Mouse (Mus musculus): ENCODE results near the gene Frmd4b. TPM values are rescaled to one million over a fixed set of nuclear protein-coding genes. Genes with fewer than 3 reads are reported as not detected.
A peak's percentile ranks its signal among the peaks of the same experiment; 100 is the strongest.

The Frmd4b gene
- polyA plus RNA-seq, 1 experiment: 8.3 TPM

- WGBS: 78% methylated on average over 15 of the region's 15 CpGs
These were observed 88.2 kb downstream of the Frmd4b start for GRCm38 (mm10) chr6:97528961-97529680.

GRCm38 (mm10) chr6:97526092-97526491 lies 91.2 kb downstream of the Frmd4b start:
- DNase-seq (ENCODE audit: low read depth, low spot score): no peak
- 17% methylated on average over 8 of the region's 8 CpGs for WGBS

More at GRCm38 (mm10) chr6:97528961-97529680, 88.2 kb downstream of the Frmd4b start:
- no peak for DNase-seq (ENCODE audit: low read depth, low spot score)

GRCm38 (mm10) chr6:97523118-97523517 lies 94.2 kb downstream of the Frmd4b start:
- DNase-seq (ENCODE audit: low read depth, low spot score): peak; percentile 52
- WGBS: 1% methylated on average over 11 of the region's 11 CpGs

- no peak for DNase-seq (ENCODE audit: low read depth, low spot score)
- 51% methylated on average over 13 of the region's 13 CpGs for WGBS
These were observed 95.9 kb downstream of the Frmd4b start for GRCm38 (mm10) chr6:97521279-97522038.

- DNase-seq (ENCODE audit: low read depth, low spot score): no peak
- WGBS: 59% methylated on average over 2 of the region's 2 CpGs
These were observed 96.8 kb downstream of the Frmd4b start for GRCm38 (mm10) chr6:97520566-97520965.

GRCm38 (mm10) chr6:97519553-97519952 lies 97.8 kb downstream of the Frmd4b start:
- 53% methylated on average over 10 of the region's 10 CpGs for WGBS
- no peak for DNase-seq (ENCODE audit: low read depth, low spot score)

- 19% methylated on average over 2 of the region's 2 CpGs for WGBS
- no peak for DNase-seq (ENCODE audit: low read depth, low spot score)
These were observed 98.9 kb downstream of the Frmd4b start for GRCm38 (mm10) chr6:97518467-97518866.

GRCm38 (mm10) chr6:97517616-97518235 lies 99.6 kb downstream of the Frmd4b start:
- whole genome bisulfite sequencing: 41% methylated on average over 12 of the region's 12 CpGs
- no peak for DNase-seq (ENCODE audit: low read depth, low spot score)

GRCm38 (mm10) chr6:97516941-97517340 lies 100.4 kb downstream of the Frmd4b start:
- 92% methylated on average over 5 of the region's 5 CpGs for WGBS
- DNase-seq (ENCODE audit: low read depth, low spot score): no peak

GRCm38 (mm10) chr6:97510771-97511170 lies 106.6 kb downstream of the Frmd4b start:
- no peak for DNase-seq (ENCODE audit: low read depth, low spot score)
- 49% methylated on average over 8 of the region's 8 CpGs for WGBS

- 73% methylated on average over 10 of the region's 10 CpGs for WGBS
These were observed 107.9 kb downstream of the Frmd4b start for GRCm38 (mm10) chr6:97509434-97509833.

GRCm38 (mm10) chr6:97508480-97508879 lies 108.9 kb downstream of the Frmd4b start:
- 59% methylated on average over 6 of the region's 6 CpGs for WGBS
- no peak for DNase-seq (ENCODE audit: low read depth, low spot score)

More at GRCm38 (mm10) chr6:97509434-97509833, 107.9 kb downstream of the Frmd4b start:
- DNase-seq (ENCODE audit: low read depth, low spot score): no peak

GRCm38 (mm10) chr6:97507893-97508292 lies 109.4 kb downstream of the Frmd4b start:
- WGBS: 55% methylated on average over 3 of the region's 3 CpGs
- no peak for DNase-seq (ENCODE audit: low read depth, low spot score)

- no peak for DNase-seq (ENCODE audit: low read depth, low spot score)
- 2% methylated on average over 15 of the region's 15 CpGs for WGBS
These were observed 111.1 kb downstream of the Frmd4b start for GRCm38 (mm10) chr6:97506141-97506650.

- WGBS: 69% methylated on average over 5 of the region's 5 CpGs
These were observed 112.7 kb downstream of the Frmd4b start for GRCm38 (mm10) chr6:97504673-97505072.

GRCm38 (mm10) chr6:97501000-97501399 lies 116.3 kb downstream of the Frmd4b start:
- WGBS: 82% methylated on average over 7 of the region's 7 CpGs
- no peak for DNase-seq (ENCODE audit: low read depth, low spot score)

More at GRCm38 (mm10) chr6:97504673-97505072, 112.7 kb downstream of the Frmd4b start:
- no peak for DNase-seq (ENCODE audit: low read depth, low spot score)

- no peak for DNase-seq (ENCODE audit: low read depth, low spot score)
- 89% methylated on average over 6 of the region's 6 CpGs for WGBS
These were observed 117.1 kb downstream of the Frmd4b start for GRCm38 (mm10) chr6:97500246-97500645.

- DNase-seq (ENCODE audit: low read depth, low spot score): no peak
- WGBS: 68% methylated on average over 1 of the region's 1 CpGs
These were observed 121.3 kb downstream of the Frmd4b start for GRCm38 (mm10) chr6:97496002-97496401.

- 83% methylated on average over 5 of the region's 5 CpGs for WGBS
- DNase-seq (ENCODE audit: low read depth, low spot score): no peak
These were observed 126.3 kb downstream of the Frmd4b start for GRCm38 (mm10) chr6:97491065-97491464.

GRCm38 (mm10) chr6:97488821-97489220 lies 128.5 kb downstream of the Frmd4b start:
- DNase-seq (ENCODE audit: low read depth, low spot score): no peak
- WGBS: 28% methylated on average over 7 of the region's 7 CpGs

All from large intestine, adult 2 months (tissue).